Mouse (Mus musculus) embryonic stem cell, embryonic (primary cell): ENCODE data around the gene 2210407C18Rik.

Source experiments
- CTCF ChIA-PET, 4 experiments: fragments of 300-600 bp in 2 of 4; fragments of 350-600 bp in 2 of 4; sonication (Branson Sonifier 250); formaldehyde crosslinking; loops; one replicate each; lab custom pipeline; 2022; ENCODE audit warnings: inconsistent platforms in 2 of 4; lab: Charles Lee
- POLR2A ChIA-PET, 4 experiments: fragments of 300-600 bp in 2 of 4; fragments of 350-600 bp in 2 of 4; sonication (Branson Sonifier 250); formaldehyde crosslinking; loops; one replicate each; lab custom pipeline; 2022; ENCODE audit warnings: antibody characterized with exemption in 4 of 4, inconsistent platforms in 1 of 4; lab: Charles Lee

Gene 2210407C18Rik

DNA sequence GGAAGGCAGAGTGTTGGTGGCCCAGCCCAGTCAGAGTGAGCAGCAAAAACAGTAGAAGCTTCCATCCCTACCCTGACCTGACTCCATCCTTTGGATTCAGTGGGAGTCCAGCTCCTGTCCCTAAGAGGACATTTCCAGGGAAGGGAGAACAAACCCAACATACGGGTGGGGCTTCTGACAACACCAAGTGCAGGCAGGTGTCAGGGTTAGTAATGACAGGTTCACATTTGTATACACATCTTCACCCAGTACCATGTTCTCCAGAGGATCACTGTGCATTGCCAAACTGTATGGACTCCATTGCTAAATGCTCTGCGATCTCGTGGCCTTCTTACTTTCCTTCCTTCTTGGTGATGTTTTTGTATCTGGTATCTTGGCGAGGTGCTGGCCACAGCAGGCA is at the start of gene 2210407C18Rik:
Gene 2210407C18Rik, minus strand, starts transcription at position 101 of the 400 bp plus-strand sequence.
- CTCF ChIA-PET, result interaction anchor here in 2 of 4 experiments (0.6 to 2.2 kb wide), 2 partner anchors 20 to 301 kb away, joined by 3 to 4 read pairs; no protein-coding TSS in a partner anchor
- POLR2A ChIA-PET, result interaction anchor here in 1 of 4 experiments (0.5 kb wide), 1 partner anchor 363 kb away, joined by 3 read pairs; no protein-coding TSS in a partner anchor

DNA sequence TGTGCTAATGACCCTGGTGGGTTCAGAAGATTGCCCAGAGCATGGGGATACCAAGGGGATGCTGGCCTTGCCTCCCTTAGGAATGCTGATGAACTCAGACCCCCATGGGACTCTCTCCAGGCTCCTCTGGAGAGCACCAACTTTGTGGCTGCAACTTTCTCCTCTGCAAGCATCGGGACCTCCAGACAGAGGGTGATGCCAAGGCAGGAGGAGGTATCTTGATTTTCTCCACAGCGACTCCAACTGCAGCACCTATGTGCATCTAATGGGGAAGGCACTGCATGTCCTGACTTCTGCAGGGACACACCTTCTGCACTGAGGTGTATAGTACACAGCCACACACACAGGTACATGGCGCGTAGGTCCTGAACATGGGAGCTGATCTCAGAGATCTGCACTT is 42.7 kb upstream of the 2210407C18Rik start, which contains the start of gene Olfr322:
Gene Olfr322, plus strand, starts transcription at position 187 of the 400 bp plus-strand sequence.
- CTCF ChIA-PET, result no interaction called here
- POLR2A ChIA-PET, result no interaction called here

DNA sequence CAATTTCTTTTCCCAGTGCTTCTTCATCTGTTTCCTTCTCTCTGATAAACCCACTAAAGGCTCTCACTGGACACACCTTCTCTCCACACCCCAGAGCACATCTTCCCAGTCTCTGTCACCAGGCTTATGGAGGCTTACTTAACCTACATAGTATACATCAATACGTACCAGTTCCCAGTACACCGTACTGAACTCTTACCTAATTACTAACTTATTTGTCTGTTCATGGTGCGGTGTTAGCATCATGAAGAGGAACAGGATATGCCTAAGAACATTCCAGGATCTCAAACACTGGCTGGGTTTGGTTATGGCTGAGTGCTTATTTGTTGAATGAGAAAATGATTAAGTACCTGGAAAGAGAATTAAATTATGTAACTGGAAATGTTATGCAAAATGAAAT is 39.3 kb upstream of the 2210407C18Rik start:
- ChIA-PET CTCF (no interaction called here), POLR2A (no interaction called here)

DNA sequence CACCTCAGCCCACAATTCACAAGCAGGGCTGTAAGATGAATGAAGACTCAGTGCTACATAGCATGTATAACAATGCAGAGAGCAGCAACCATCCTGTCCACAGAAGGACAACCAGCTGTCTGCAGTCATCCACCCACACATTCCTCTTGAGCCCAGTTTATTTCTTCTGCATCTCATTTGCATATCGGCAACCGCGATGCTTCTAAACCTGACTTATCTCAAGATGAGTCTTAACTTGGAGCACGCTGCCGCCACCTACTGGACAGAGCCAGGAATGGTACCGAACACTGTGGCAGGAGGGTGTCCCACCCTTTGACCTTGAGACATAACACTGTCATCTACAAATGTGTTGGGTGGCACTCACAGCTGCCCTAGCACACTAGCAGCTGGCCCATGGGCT is 27.5 kb upstream of the 2210407C18Rik start:
- ChIA-PET POLR2A (no interaction called here), CTCF (interaction anchor here in 1 of 4 experiments (2.1 kb wide), 1 partner anchor 291 kb away, joined by 5 read pairs; no protein-coding TSS in a partner anchor)

DNA sequence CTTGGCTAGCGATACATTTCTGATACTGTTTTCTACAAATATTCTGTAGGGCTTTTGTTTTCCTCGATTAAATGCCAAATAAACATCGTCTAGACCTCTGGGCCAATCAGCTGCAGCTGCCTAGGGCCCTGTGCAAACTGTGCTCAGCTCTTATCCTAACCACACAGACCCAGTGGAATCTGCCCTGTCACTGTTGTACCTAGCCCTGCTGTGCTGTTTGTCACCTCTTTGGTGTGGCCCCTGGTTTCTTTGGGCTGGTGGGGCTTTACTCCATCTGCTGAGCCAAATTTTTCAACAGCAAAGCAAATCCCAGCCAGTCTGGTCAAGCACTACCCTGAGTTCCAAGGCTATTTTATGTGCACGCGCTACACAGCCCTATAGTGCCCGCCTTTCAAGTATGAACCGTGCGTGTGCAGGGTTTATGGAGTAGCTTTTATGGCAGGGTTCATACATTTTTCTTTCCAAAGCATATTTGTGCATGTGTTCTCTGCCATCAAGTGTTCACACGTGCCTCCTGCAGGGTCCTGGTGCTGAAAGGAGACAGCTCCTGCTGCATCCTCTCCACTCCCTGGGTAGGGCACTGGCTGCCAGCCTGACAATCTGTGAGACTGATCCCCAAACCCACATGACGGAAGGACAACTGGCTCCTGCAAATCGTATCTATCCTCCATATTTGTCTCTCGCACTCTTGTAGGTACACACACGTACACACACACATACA is 25.9 kb upstream of the 2210407C18Rik start:
- POLR2A ChIA-PET, result no interaction called here
- CTCF ChIA-PET, result interaction anchor here in 1 of 4 experiments (1.1 kb wide), 1 partner anchor 289 kb away, joined by 3 read pairs; no protein-coding TSS in a partner anchor

DNA sequence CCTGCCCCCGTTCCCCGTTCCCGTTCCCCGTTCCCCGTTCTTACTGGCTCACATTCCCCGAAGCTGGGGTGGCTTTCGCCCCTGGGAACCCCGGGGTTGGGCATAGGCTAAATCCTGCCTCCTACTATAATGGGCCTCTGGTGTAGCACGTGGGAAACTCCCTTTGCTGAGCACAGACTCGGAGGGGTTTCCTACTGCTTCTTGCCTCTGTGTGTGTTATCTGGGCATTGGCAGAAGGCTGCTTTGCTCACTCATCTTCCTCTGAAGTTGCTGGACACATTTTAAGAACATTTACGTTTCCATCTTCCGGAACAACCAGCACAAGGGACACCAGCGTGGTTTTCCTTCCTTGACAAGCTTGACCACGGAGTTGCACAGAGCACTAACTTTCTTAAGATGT is 25.2 kb upstream of the 2210407C18Rik start:
- POLR2A ChIA-PET, result no interaction called here
- CTCF ChIA-PET, result interaction anchor here in 3 of 4 experiments (0.7 to 2.3 kb wide), 3 partner anchors 248 to 288 kb away, joined by 3 to 7 read pairs (median 4); no protein-coding TSS in a partner anchor

DNA sequence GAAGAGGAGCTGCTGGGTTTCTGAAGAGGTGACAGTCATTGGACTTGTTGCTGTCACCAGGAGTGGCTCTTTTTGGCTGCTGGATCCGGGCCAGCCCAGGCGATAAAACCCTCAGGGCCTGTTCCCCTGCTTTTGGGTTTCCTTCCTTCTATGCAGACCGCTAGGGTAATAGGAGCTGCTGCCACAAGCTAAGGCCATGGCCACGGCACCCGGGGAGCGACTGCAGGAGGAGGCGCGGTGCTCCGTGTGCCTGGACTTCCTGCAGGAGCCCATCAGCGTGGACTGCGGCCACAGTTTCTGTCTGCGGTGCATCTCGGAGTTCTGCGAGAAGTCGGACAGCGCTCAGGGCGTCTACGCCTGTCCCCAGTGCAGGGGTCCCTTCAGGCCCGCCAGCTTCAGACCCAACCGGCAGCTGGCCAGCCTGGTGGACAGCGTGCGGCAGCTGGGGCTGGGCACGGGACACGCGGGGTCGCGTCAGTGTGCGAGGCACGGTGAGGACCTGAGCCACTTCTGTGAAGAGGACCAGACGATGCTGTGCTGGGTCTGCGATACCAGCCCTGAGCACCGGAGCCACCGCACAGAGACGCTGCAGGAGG is 24.5 kb upstream of the 2210407C18Rik start, which contains the start of gene Trim58:
Gene Trim58, plus strand, starts transcription at position 194 of the 596 bp plus-strand sequence.
- POLR2A ChIA-PET, result interaction anchor here (0.5 to 1.2 kb wide), 5 partner anchors 8 to 437 kb away, joined by 3 to 4 read pairs (median 3); no protein-coding TSS in a partner anchor
- CTCF ChIA-PET, result interaction anchor here in 3 of 4 experiments (0.6 to 2.3 kb wide), 6 partner anchors 248 to 454 kb away, joined by 3 to 7 read pairs (median 4); no protein-coding TSS in a partner anchor

DNA sequence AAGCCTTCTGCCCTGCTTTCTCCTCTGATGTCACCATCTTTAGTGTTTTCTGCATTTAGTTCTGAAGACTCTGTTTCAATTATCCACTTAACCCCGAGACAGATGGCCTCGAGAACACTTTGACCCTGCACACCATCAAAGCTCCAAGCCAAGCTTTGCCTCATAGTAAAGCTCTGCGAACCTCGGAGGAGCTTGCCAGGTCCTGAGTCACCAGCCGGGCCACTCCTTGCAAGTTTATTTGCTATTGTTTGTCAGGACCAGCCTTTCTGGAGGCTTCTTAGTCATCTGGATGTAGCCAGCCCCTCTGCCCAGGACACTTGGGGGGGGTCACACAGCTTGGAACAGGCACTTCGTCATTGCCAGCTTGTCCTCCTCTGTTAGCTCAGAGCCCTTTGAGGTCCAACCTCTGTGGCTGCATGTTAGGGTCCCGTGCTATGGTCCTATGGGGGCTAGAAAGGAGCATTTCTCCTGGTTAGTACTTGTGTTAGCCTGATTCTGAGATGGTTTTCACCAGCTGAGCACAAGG is 22.4 kb upstream of the 2210407C18Rik start:
- ChIA-PET CTCF (interaction anchor here in 2 of 4 experiments (0.8 to 2.3 kb wide), 3 partner anchors 286 to 336 kb away, joined by 3 to 13 read pairs (median 4); no protein-coding TSS in a partner anchor), POLR2A (interaction anchor here in 1 of 4 experiments (0.7 kb wide), 1 partner anchor 665 kb away, joined by 5 read pairs; no protein-coding TSS in a partner anchor)

DNA sequence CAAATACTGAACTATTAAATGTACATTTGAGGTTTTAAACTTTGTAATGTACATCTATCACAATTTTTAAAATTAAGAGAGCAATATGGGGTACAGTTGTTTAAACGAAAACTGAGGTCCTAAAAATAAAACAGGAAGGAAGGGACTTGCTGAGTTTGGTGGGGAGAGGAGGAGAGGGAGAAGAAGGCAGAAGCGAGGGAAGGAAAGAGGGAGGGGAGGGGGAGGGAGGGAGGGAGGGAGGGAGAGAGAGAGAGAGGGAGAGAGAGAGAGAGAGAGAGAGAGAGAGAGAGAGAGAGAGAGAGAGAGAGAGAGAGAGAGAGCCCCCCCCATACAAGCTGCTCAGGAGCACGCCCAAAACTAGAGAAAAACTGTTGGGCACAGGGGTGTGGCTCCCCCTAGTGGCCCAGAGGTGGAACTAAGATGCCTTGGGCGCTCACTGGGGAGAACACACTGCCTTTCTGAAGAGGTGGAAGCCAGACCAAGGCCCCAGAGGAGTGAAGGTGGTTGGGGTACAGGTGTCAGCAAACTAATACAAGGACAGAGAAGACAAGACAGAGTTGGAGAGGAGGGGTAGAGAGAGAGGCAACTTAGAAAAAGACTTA is 20.6 kb upstream of the 2210407C18Rik start:
- ChIA-PET POLR2A (no interaction called here), CTCF (interaction anchor here (0.5 to 2.3 kb wide), 14 partner anchors 9 to 458 kb away, joined by 3 to 13 read pairs (median 4); partner anchors contain the start of gene 2210407C18Rik (in 1 of the 4))

DNA sequence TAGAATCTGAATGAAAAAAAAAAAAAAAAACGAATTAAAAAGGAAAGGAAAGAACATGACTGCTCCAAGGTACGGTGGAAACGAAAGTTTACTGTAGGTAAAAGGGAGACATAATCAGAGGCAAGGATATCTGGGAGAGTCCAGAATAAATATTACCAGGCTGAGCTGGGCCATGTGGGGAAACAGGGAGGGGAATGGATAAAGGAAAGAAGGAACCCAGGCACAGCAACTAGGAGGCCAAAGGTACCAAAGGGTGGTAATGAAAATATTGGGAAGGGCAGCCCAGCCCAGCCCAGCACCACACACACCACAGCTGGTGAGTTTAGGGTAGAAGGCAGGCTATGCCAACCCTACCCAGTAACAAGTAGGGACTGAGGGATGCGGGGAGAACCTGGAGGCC is 19.0 kb upstream of the 2210407C18Rik start:
- ChIA-PET CTCF (interaction anchor here in 3 of 4 experiments (0.6 to 1.1 kb wide), 5 partner anchors 10 to 410 kb away, joined by 3 to 17 read pairs (median 4); partner anchors contain the start of genes Sh3bp5l (in 1 of the 3) and Zfp672 (in 1 of the 3)), POLR2A (interaction anchor here in 1 of 4 experiments (0.7 kb wide), 1 partner anchor 305 kb away, joined by 3 read pairs; the partner anchor contains the start of gene Zfp672)

DNA sequence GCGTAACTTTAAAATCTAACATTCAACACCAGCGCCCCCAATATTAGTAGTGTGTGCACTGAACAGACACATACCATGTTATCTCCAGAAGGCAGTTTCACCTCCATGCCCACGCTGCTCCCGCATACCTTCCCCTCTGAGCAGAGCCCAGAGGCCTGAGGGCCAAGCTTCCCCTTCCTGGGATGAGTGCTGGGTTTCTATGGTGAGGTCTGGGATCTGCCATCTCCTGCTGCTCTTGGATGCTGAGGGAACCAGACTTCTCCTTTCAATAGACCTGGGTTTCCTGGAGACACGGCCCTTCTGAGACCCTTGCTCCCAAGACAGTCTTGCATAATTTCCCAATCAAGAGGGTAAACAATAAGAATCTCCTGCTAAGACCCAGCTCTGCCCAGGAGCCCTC is 14.5 kb upstream of the 2210407C18Rik start, which contains the start of gene Olfr323:
Gene Olfr323, minus strand, starts transcription at position 101 of the 400 bp plus-strand sequence.
- POLR2A ChIA-PET, result no interaction called here
- CTCF ChIA-PET, result no interaction called here

DNA sequence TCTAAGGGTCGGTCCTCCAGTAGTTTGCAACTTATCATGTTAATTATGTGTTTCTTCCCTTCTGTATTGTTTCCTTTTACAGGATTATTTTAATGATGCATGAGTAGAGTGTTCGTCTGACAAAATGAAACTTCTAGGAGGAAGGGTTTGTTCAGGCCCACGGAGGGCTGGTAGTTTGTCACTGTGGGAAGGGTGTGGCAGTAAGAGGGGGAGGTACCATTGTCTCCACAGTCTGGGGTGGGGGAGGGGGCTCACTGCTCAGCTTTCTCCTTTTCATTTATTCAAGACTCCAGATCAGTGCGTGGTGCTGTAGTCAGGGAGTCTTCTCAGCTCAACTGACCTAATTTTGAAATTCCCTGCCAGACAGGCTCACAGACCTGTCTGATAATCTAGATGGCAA is 10.3 kb upstream of the 2210407C18Rik start:
- ChIA-PET CTCF (no interaction called here), POLR2A (no interaction called here)

DNA sequence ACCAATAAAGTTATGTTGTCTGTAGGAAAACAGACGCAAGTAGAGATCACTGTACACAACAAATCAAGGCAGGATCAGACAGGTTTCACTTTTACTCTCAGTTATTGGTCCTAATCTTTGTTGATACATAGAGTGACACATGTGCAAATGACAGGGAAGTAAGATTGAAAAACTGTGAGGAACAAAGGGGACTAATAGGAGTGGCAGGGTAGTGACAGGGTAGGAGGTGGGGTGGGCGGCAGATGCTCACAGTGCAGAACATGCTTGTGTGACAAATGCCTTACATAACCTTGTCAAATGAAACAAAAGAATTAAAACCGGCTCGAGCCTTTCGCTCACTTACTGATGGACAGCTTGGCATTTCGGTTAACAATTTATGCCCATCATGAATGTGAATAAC is 2.9 kb upstream of the 2210407C18Rik start:
- POLR2A ChIA-PET, result no interaction called here
- CTCF ChIA-PET, result interaction anchor here in 1 of 4 experiments (0.7 kb wide), 1 partner anchor 270 kb away, joined by 3 read pairs; no protein-coding TSS in a partner anchor

DNA sequence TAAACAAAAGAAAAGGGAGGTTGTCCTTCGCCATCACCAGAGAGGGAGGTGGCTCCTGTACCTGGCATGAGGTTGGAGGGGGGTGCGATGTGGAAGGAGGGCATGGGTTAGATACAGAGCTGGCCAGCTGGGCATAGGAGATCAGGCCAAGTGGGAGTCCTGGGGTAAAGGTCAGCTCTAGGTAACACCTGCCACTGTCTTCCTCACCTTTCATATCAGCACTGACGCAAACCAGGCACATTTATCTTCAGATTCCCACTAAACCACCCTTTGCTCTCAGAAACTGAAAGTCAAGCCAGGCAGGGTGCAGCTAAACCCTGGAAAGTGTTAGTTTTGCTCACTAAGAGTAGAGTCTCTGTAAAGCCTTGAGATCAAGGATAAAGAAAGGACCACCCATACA is 2.5 kb upstream of the 2210407C18Rik start:
- CTCF ChIA-PET, result no interaction called here

DNA sequence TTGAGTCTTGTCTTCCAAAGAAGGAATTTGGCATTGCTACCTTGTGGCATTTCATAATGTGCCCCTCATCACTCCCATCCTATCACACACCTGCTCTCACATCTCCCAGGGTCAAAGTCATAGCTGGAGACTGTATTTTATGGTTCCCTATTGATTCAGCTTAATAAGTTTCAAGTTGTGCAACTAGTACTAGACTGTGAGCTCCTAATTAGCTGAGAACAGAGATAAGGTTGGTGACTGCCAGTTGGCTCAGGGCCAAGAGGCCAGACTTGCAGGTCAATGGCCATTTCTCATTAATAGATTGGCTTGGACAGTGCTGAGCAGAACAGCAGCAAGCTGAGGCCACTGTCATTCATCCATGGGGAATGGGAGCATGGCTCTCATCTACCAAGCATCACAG is 1.3 kb downstream of the 2210407C18Rik start:
- POLR2A ChIA-PET, result no interaction called here

More for the DNA sequence above, 2.5 kb upstream of the 2210407C18Rik start:
- POLR2A ChIA-PET, result no interaction called here

DNA sequence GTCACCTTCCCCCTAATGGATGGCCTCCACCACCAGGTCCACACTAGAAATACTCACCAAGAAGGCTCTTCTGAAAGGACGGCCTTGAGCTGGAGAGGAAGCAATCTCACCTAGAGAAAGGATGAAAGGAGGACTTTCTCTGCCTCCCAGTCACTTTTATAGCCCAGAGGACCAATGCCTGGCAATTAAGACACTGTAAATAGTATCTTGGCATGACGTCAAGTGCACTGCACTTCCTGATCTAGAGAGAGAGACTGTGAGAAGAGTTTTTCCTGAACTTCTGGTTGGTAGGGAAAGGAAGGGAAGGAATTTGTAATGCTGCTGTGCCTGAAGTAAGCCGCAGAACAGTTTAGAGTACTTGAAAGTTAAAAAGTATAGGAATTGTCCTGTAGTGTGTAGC is 2.5 kb downstream of the 2210407C18Rik start:
- ChIA-PET POLR2A (no interaction called here), CTCF (no interaction called here)

More for the DNA sequence above, 1.3 kb downstream of the 2210407C18Rik start:
- CTCF ChIA-PET, result interaction anchor here in 1 of 4 experiments (0.6 kb wide), 1 partner anchor 478 kb away, joined by 3 read pairs; no protein-coding TSS in a partner anchor

DNA sequence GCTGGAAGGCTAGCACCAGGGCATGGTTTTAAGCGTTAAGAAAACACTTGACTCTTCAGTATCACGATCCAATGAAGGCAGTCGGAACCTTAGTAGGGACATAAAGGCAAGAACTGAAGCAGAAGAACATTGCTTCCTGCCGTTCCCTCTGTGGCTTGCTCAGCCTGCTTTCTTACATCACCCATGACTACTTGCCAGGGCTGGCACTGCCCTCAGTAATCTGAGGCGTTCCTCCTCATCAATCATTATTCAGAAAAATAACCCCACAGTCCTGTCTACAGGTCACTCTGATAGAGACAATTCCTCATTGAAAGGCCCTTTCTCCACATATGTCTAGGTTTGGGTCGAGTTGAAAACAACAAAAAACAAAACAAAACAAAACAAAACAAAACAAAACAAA is 8.8 kb downstream of the 2210407C18Rik start:
- POLR2A ChIA-PET, result no interaction called here
- CTCF ChIA-PET, result no interaction called here

DNA sequence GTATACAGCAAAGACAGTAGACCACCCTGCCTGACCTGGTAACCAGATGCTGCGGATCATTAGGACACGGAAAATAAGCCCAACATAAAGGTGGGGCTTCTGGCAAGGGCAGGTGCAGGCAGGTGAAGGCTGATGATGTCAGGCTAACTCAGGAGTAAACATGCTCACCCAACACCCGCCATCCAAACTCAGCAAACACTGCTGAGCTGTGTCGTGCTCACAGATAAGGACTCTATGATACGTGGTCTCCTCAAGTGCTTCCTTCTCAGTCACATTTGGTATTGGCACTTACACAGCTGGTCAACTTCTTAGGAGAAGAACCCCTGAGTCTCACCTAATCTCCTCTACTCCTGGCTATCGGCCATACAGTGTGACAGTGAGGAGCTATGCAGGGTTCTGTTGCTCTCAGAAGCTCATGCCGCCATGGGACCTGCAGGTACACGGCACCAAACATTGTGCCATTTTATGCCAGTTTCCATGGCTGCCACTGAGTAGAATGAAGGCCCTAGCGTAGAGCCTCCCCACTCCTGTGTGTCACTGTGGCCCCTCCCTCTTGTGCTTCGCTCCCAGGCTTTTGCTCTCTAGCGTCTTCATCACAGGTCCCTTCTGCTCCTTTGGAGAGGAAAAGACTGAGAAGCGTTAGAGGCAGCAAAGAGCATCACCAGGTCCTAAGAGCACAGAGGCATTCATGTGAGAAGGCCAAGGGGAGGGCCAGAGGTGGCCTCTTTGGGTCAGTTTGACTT is 9.5 kb downstream of the 2210407C18Rik start:
- POLR2A ChIA-PET, result interaction anchor here in 1 of 4 experiments (0.5 kb wide), 1 partner anchor 39 kb away, joined by 7 read pairs; no protein-coding TSS in a partner anchor
- CTCF ChIA-PET, result no interaction called here
